In the genomic region with DNA sequence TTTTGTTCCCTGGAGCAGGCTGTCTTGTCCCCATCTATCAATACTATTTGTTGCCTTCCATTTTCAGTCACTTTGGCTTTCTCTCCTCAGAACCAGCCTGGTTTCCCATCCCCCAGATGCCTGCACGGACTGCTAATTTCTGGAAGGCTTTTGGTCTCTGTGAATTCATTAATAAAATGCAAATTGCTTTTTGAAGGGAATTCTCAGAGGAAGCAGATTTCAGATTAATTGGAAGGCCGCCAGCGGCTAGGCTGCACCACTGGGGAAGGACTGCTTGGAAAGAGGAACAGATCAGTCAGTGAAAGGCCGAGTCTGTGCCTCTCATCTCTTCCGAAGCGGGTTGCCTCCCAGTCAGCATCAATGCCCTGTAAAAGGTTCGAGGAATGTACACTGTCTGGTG, we compare ENCODE assay signal across 9 mouse cellular contexts.
DNase-seq lines count a peak whose midpoint lies in the region; ATAC-seq lines count a peak whose summit lies in the region.
"Had no signal": no experiment of that assay in that cellular context is flagged by ENCODE, and none has a peak within 500 bp of the region (broad histone marks: within the 10 kb centered on the region; RNA-seq: fewer than 3 reads in every experiment).

No protein-coding gene starts in this region.

- H3K9me3 ChIP-seq in hindbrain, embryonic 11.5 days (ENCODE audit: control insufficient read depth, low read length) = no peaks in the 10 kb centered on the region
- H3K9me3 ChIP-seq in hindbrain, embryonic 10.5 days = no peaks in the 10 kb centered on the region
- H3K9me3 ChIP-seq in neural tube, embryonic 13.5 days = no peaks in the 10 kb centered on the region
- H3K9me3 ChIP-seq: limb, embryonic 13.5 days had no signal

- H3K9ac ChIP-seq in hindbrain, embryonic 11.5 days (ENCODE audit: low read depth, low read length) = no peak overlapping the region
- no peak overlapping the region for H3K9ac ChIP-seq in neural tube, embryonic 13.5 days
- H3K9ac ChIP-seq: limb, embryonic 13.5 days had no signal

- no peaks in the 10 kb centered on the region for H3K36me3 ChIP-seq in hindbrain, embryonic 11.5 days (ENCODE audit: control insufficient read depth, insufficient read depth, low read length)
- no peaks in the 10 kb centered on the region for H3K36me3 ChIP-seq in hindbrain, embryonic 10.5 days
- H3K36me3 ChIP-seq in neural tube, embryonic 13.5 days = no peaks in the 10 kb centered on the region
- H3K36me3 ChIP-seq: limb, embryonic 13.5 days had no signal

- H3K4me1 ChIP-seq in hindbrain, embryonic 11.5 days (replicated peaks; ENCODE audit: control insufficient read depth, insufficient read depth, low read length) = no peaks in the 10 kb centered on the region
- H3K4me1 ChIP-seq in hindbrain, embryonic 10.5 days (replicated peaks) = no peaks in the 10 kb centered on the region; the same call in 1 of the 2 replicates
- H3K4me1 ChIP-seq in neural tube, embryonic 13.5 days (replicated peaks) = peaks cover 12% of the 10 kb centered on the region
- H3K4me1 ChIP-seq: limb, embryonic 13.5 days had no signal

- peak; percentile 80 for ATAC-seq in hindbrain, embryonic 11.5 days (ENCODE audit: low FRiP score)
- ATAC-seq in neural tube, embryonic 13.5 days (ENCODE audit: low read depth) = peak; percentile 83

- no peaks in the 10 kb centered on the region for H3K27me3 ChIP-seq in hindbrain, embryonic 11.5 days (ENCODE audit: control insufficient read depth, insufficient read depth, low read length)
- no peaks in the 10 kb centered on the region for H3K27me3 ChIP-seq in hindbrain, embryonic 10.5 days (ENCODE audit: insufficient read depth, poor library complexity, severe bottlenecking)
- no peaks in the 10 kb centered on the region for H3K27me3 ChIP-seq in neural tube, embryonic 13.5 days
- H3K27me3 ChIP-seq: limb, embryonic 13.5 days had no signal

- DNase-seq in hindbrain, embryonic 11.5 days (ENCODE audit: low spot score) = peak; percentile 49
- no peak for DNase-seq in hindbrain, embryonic 10.5 days (ENCODE audit: low spot score)
- DNase-seq in cerebellum, adult 18-20 months = peak; percentile 27 to 44
- peak; percentile 4 to 48 for DNase-seq in kidney, postnatal 36 days
- no peak for DNase-seq in spleen, postnatal 36 days (ENCODE audit: low spot score in 2 of 2)
- DNase-seq in lung, adult 18-20 months = no peak
- no peak for DNase-seq in adrenal gland, adult 8-10 months

- WGBS in hindbrain, embryonic 11.5 days = 53% methylated on average over 7 of the region's 7 CpGs
- 72% methylated on average over 7 of the region's 7 CpGs for WGBS in hindbrain, embryonic 10.5 days
- 28% methylated on average over 7 of the region's 7 CpGs for WGBS in neural tube, embryonic 13.5 days

- H3K4me3 ChIP-seq in hindbrain, embryonic 11.5 days (ENCODE audit: low read depth, low read length) = no peak overlapping the region
- no peak overlapping the region for H3K4me3 ChIP-seq in hindbrain, embryonic 10.5 days
- H3K4me3 ChIP-seq in neural tube, embryonic 13.5 days = no peak overlapping the region
- H3K4me3 ChIP-seq: limb, embryonic 13.5 days had no signal

- H3K27ac ChIP-seq in hindbrain, embryonic 11.5 days (ENCODE audit: low read depth, low read length) = no peak overlapping the region
- no peak overlapping the region for H3K27ac ChIP-seq in hindbrain, embryonic 10.5 days
- H3K27ac ChIP-seq in neural tube, embryonic 13.5 days (replicated peaks) = peak overlapping the region; percentile 7
- H3K27ac ChIP-seq: limb, embryonic 13.5 days had no signal

- no peak overlapping the region for H3K4me2 ChIP-seq in hindbrain, embryonic 11.5 days (replicated peaks; ENCODE audit: low read depth, low read length)
- H3K4me2 ChIP-seq in neural tube, embryonic 13.5 days = 0 out of 2 replicates have a peak overlapping the region, but pooled peaks have one; percentile 0
- H3K4me2 ChIP-seq: limb, embryonic 13.5 days had no signal

Comparison
In these comparisons a context has a peak if more than half of its experiments do, and no peak if none do; other contexts are left out.
1. DNase-seq: peak in hindbrain, embryonic 11.5 days (single experiment), cerebellum, adult 18-20 months (2 of 2) and kidney, postnatal 36 days (2 of 2); none in hindbrain, embryonic 10.5 days (single experiment), spleen, postnatal 36 days (0 of 2), lung, adult 18-20 months (0 of 2) and adrenal gland, adult 8-10 months (single experiment).